Mouse (Mus musculus) kidney, adult 2 months (tissue): ENCODE results near the gene Ccdc171.

Experiments used
- CTCF ChIP-seq: fragments of 200-500 bp; conservative IDR thresholded peaks from 2 replicates; pipeline ENCODE4 v1.5.1; 2011; ENCODE audit warnings: low read depth, mild to moderate bottlenecking, control low read depth, low read length, moderate library complexity, mixed read lengths; ENCODE audit not compliant: insufficient read depth, insufficient read length
- POLR2A ChIP-seq: fragments of 200-500 bp; IDR thresholded peaks from one replicate; pipeline ENCODE4 v1.6.1; 2011; ENCODE audit warnings: low read depth, low read length, control low read depth

DNA sequence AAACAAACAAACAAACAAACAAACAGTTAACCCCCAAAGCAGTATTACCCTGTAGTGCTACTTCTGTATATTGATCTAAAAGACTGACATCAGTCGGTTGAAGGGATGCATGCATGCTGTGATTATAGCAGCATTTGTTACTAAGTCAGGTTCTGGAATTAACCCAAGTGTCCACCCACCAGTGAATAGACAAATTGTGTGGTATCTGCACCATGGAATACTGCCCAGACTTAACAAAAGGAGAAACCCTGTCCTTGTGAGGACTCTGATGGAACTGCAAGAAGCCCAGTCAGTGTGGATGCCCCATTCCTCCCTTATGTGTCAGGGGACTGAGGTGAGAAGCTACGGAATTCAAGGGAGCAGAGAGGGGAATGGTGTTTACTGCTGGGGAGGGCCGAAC lies 336.4 kb downstream of the Ccdc171 start:
- TF ChIP-seq CTCF (no peak), POLR2A (no peak)
